ENCODE assay signal across 15 mouse cellular contexts in the genomic region with DNA sequence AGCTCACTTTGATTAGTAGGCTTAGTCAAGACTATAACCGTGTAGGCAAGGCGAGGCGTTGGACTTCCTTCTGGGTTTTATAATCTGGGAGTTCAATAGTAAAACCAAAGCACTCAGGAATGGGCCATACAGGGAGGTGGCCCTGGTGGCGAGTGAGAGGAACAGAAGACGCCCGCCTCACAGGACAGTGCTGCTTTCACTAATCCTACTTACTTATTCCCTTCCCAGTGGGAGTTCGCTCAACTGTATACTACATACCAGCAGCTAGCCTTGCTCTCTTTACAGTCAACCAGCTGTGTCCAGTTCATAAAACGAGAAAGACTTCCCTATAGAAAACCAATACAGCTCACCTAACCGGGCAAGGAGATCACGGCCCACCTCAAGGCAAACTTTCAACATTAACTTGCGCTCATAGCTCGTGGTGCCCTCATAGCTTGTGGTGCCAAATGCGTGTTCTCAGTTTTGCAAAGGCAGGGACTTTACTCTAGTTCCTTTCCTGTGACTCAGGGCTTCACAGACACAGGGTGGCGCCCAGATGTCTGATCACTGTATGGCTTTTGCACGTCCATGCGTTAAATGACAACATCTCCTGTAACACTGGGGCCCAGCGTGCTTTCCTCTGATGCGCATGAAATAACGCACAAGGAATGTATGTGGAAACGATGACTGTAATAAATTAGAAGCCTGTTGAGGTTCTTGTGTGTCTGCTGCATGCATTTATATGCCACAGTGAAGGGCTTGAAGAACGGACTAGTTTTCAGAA.
DNase-seq lines count a peak whose midpoint lies in the region; ATAC-seq lines count a peak whose summit lies in the region.
"Had no signal": no experiment of that assay in that cellular context is flagged by ENCODE, and none has a peak within 500 bp of the region (broad histone marks: within the 10 kb centered on the region; RNA-seq: fewer than 3 reads in every experiment).

No protein-coding gene starts in this region.

- DNase-seq in kidney, postnatal 14 days: no peak
- DNase-seq in urinary bladder, postnatal 14 days (ENCODE audit: low spot score): peak; percentile 36
- DNase-seq in urinary bladder, postnatal 4 days (ENCODE audit: low spot score in 2 of 2): no peak
- DNase-seq in spleen, postnatal 14 days (ENCODE audit: low spot score in 2 of 2): no peak
- DNase-seq in frontal cortex, postnatal 25 days (ENCODE audit: low spot score in 2 of 2): no peak
- DNase-seq: adrenal gland, postnatal 36 days; cerebellum, adult 9-10 months; kidney, adult 18-20 months; lung, postnatal 14 days had no signal

- no peak overlapping the region for H3K4me2 ChIP-seq in kidney, embryonic 14.5 days (replicated peaks; ENCODE audit: low read depth, low read length)
- H3K4me2 ChIP-seq in limb, embryonic 13.5 days (replicated peaks): no peak overlapping the region
- H3K4me2 ChIP-seq: liver, embryonic 15.5 days had no signal

- H3K27me3 ChIP-seq in kidney, embryonic 14.5 days (ENCODE audit: control insufficient read depth, insufficient read depth, low read length): no peaks in the 10 kb centered on the region
- no peaks in the 10 kb centered on the region for H3K27me3 ChIP-seq in limb, embryonic 13.5 days
- H3K27me3 ChIP-seq: CH12.LX; liver, embryonic 15.5 days had no signal

- H3K27ac ChIP-seq in kidney, embryonic 14.5 days (ENCODE audit: low read depth, low read length): no peak overlapping the region
- 0 out of 2 replicates have a peak overlapping the region, but pooled peaks have one; percentile 33 for H3K27ac ChIP-seq in limb, embryonic 13.5 days
- H3K27ac ChIP-seq: liver, embryonic 15.5 days had no signal

- no peaks in the 10 kb centered on the region for H3K9me3 ChIP-seq in kidney, embryonic 14.5 days (ENCODE audit: control insufficient read depth, low read length)
- H3K9me3 ChIP-seq in limb, embryonic 13.5 days: no peaks in the 10 kb centered on the region
- H3K9me3 ChIP-seq: liver, embryonic 15.5 days had no signal

- H3K4me3 ChIP-seq in kidney, embryonic 14.5 days (ENCODE audit: low read length): no peak overlapping the region
- no peak overlapping the region for H3K4me3 ChIP-seq in limb, embryonic 13.5 days
- H3K4me3 ChIP-seq: erythroblast, embryonic 14.5 days; liver, embryonic 15.5 days had no signal

- ATAC-seq in kidney, embryonic 14.5 days (ENCODE audit: low FRiP score, low TSS enrichment): peak; percentile 38; the same call in 1 of the 2 replicates
- ATAC-seq in limb, embryonic 13.5 days (ENCODE audit: low FRiP score, low read depth): 0 out of 2 replicates have a peak, but pooled peaks have one; percentile 38
- ATAC-seq: activated CD4-positive, CD25-positive, alpha-beta regulatory T cell, adult 4 months had no signal

- peaks cover 21% of the 10 kb centered on the region; the same call in 1 of the 2 replicates for H3K36me3 ChIP-seq in kidney, embryonic 14.5 days (ENCODE audit: control insufficient read depth, insufficient read depth, low read length)
- peaks cover 32% of the 10 kb centered on the region for H3K36me3 ChIP-seq in limb, embryonic 13.5 days
- H3K36me3 ChIP-seq: liver, embryonic 15.5 days had no signal

- no peaks in the 10 kb centered on the region; the same call in 1 of the 2 replicates for H3K4me1 ChIP-seq in kidney, embryonic 14.5 days (ENCODE audit: control insufficient read depth, insufficient read depth, low read length)
- H3K4me1 ChIP-seq in limb, embryonic 13.5 days: peaks cover 36% of the 10 kb centered on the region
- H3K4me1 ChIP-seq: liver, embryonic 15.5 days had no signal

- 62% methylated on average over 21 of the region's 21 CpGs for WGBS in kidney, embryonic 14.5 days
- 61% methylated on average over 21 of the region's 21 CpGs for WGBS in limb, embryonic 13.5 days

- no peak overlapping the region for H3K9ac ChIP-seq in kidney, embryonic 14.5 days (ENCODE audit: low read depth, low read length)
- H3K9ac ChIP-seq in limb, embryonic 13.5 days: no peak overlapping the region
- H3K9ac ChIP-seq: liver, embryonic 15.5 days had no signal
